Mouse (Mus musculus): ENCODE results near the gene Wscd2. TPM values are rescaled to one million over a fixed set of nuclear protein-coding genes. Genes with fewer than 3 reads are reported as not detected.

Wscd2 gene
- polyA plus RNA-seq, 1 experiment from 2014 or later, result 3.4 TPM

GRCm38 (mm10) chr5:113553402-113553897 is 63.3 kb downstream of the Wscd2 start:
- no peak for ATAC-seq
- H3K9ac ChIP-seq (ENCODE audit: low read length), result no peak overlapping the region
- H3K27me3 ChIP-seq (replicated peaks; ENCODE audit: control insufficient read depth, insufficient read depth, low read length), result no peaks in the 10 kb centered on the region; the same call in 1 of the 2 replicates
- WGBS, result 9% methylated on average over 9 of the region's 9 CpGs
- H3K4me3 ChIP-seq (ENCODE audit: low read depth, low read length), result no peak overlapping the region
- DNase-seq (ENCODE audit: low spot score), result peak; percentile 63
- no peaks in the 10 kb centered on the region for H3K36me3 ChIP-seq (ENCODE audit: control insufficient read depth, insufficient read depth, low read length)
- H3K4me2 ChIP-seq (ENCODE audit: low read length), result no peak overlapping the region
- no peaks in the 10 kb centered on the region for H3K9me3 ChIP-seq (replicated peaks; ENCODE audit: control insufficient read depth, low read length)
- H3K4me1 ChIP-seq (ENCODE audit: control insufficient read depth, insufficient read depth, low read length), result no peaks in the 10 kb centered on the region
- no peak overlapping the region for H3K27ac ChIP-seq (ENCODE audit: low read depth, low read length)

DNA sequence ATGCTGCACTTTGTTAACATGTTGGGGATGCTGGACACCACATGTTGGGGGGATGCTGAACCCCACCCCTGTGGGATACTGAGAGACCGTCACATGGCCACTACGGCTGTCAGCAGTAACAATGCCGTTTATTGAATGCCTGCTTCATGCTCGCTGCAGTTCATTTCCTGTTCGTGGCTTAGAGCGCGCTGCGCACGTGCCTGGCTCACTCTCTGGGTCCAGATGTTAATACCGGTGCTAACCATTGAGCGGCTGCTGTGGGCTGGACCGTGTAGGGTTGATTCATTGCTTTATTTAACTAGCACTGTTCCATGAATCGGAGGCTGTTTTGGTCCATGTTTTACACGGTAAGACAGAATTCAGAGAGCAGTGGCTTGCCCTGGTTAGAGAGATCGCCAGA is 64.0 kb downstream of the Wscd2 start:
- WGBS, result 77% methylated on average over 15 of the region's 15 CpGs
- Histone ChIP-seq H3K36me3 (ENCODE audit: control insufficient read depth, insufficient read depth, low read length) (no peaks in the 10 kb centered on the region), H3K9me3 (replicated peaks; ENCODE audit: control insufficient read depth, low read length) (no peaks in the 10 kb centered on the region), H3K4me3 (ENCODE audit: low read depth, low read length) (no peak overlapping the region), H3K4me2 (ENCODE audit: low read length) (no peak overlapping the region), H3K4me1 (ENCODE audit: control insufficient read depth, insufficient read depth, low read length) (no peaks in the 10 kb centered on the region), H3K27ac (ENCODE audit: low read depth, low read length) (no peak overlapping the region), H3K9ac (ENCODE audit: low read length) (no peak overlapping the region), H3K27me3 (replicated peaks; ENCODE audit: control insufficient read depth, insufficient read depth, low read length) (no peaks in the 10 kb centered on the region; the same call in 1 of the 2 replicates)
- ATAC-seq, result no peak
- DNase-seq (ENCODE audit: low spot score), result no peak

GRCm38 (mm10) chr5:113554571-113554970 is 64.4 kb downstream of the Wscd2 start:
- Histone ChIP-seq H3K27me3 (replicated peaks; ENCODE audit: control insufficient read depth, insufficient read depth, low read length) (no peaks in the 10 kb centered on the region; the same call in 1 of the 2 replicates), H3K36me3 (ENCODE audit: control insufficient read depth, insufficient read depth, low read length) (no peaks in the 10 kb centered on the region), H3K9me3 (replicated peaks; ENCODE audit: control insufficient read depth, low read length) (no peaks in the 10 kb centered on the region), H3K9ac (ENCODE audit: low read length) (no peak overlapping the region), H3K27ac (ENCODE audit: low read depth, low read length) (no peak overlapping the region), H3K4me2 (ENCODE audit: low read length) (no peak overlapping the region), H3K4me3 (ENCODE audit: low read depth, low read length) (no peak overlapping the region), H3K4me1 (ENCODE audit: control insufficient read depth, insufficient read depth, low read length) (no peaks in the 10 kb centered on the region)
- WGBS, result 85% methylated on average over 2 of the region's 2 CpGs
- DNase-seq (ENCODE audit: low spot score) (no peak), ATAC-seq (no peak)

- Histone ChIP-seq H3K36me3 (ENCODE audit: control insufficient read depth, insufficient read depth, low read length) (no peaks in the 10 kb centered on the region), H3K27me3 (replicated peaks; ENCODE audit: control insufficient read depth, insufficient read depth, low read length) (no peaks in the 10 kb centered on the region; the same call in 1 of the 2 replicates), H3K27ac (ENCODE audit: low read depth, low read length) (no peak overlapping the region), H3K9me3 (replicated peaks; ENCODE audit: control insufficient read depth, low read length) (no peaks in the 10 kb centered on the region), H3K9ac (ENCODE audit: low read length) (no peak overlapping the region), H3K4me1 (ENCODE audit: control insufficient read depth, insufficient read depth, low read length) (no peaks in the 10 kb centered on the region), H3K4me2 (ENCODE audit: low read length) (no peak overlapping the region), H3K4me3 (ENCODE audit: low read depth, low read length) (no peak overlapping the region)
- ATAC-seq (no peak), DNase-seq (ENCODE audit: low spot score) (no peak)
- WGBS, result 61% methylated on average over 2 of the region's 2 CpGs
These were observed 65.6 kb downstream of the Wscd2 start for GRCm38 (mm10) chr5:113555684-113556083.

- H3K9me3 ChIP-seq (replicated peaks; ENCODE audit: control insufficient read depth, low read length), result no peaks in the 10 kb centered on the region
- no peak overlapping the region for H3K4me2 ChIP-seq (ENCODE audit: low read length)
- H3K27ac ChIP-seq (ENCODE audit: low read depth, low read length), result no peak overlapping the region
- no peak overlapping the region for H3K9ac ChIP-seq (ENCODE audit: low read length)
- H3K4me3 ChIP-seq (ENCODE audit: low read depth, low read length), result no peak overlapping the region
- no peaks in the 10 kb centered on the region for H3K27me3 ChIP-seq (replicated peaks; ENCODE audit: control insufficient read depth, insufficient read depth, low read length)
- no peaks in the 10 kb centered on the region for H3K36me3 ChIP-seq (ENCODE audit: control insufficient read depth, insufficient read depth, low read length)
- no peak for ATAC-seq
- 87% methylated on average over 8 of the region's 8 CpGs for WGBS
- no peak for DNase-seq (ENCODE audit: low spot score)
- no peaks in the 10 kb centered on the region for H3K4me1 ChIP-seq (ENCODE audit: control insufficient read depth, insufficient read depth, low read length)
These were observed 67.9 kb downstream of the Wscd2 start for GRCm38 (mm10) chr5:113558065-113558464.

DNA sequence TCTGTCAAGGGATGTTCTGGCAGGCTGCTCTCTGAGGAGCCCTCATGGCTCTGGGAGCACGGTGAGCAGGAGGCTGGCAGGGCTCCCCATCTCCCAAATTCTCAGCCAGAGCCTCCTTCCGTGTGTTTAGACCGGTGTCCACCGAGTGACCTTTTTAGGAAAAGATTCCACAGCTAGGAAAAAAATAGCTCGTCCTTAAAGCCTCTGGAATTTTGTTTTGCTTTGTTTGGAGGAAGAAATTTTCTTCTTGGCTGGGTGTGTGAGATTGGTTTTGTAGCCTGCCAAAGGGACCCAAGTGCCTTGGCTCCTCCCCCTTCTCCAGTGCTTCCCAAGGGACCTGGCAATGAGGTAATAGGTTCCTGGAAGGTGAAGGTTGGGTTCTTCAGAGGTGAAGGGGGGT is 69.5 kb downstream of the Wscd2 start:
- DNase-seq (ENCODE audit: low spot score) (no peak), ATAC-seq (no peak)
- Histone ChIP-seq H3K27ac (ENCODE audit: low read depth, low read length) (no peak overlapping the region), H3K4me1 (ENCODE audit: control insufficient read depth, insufficient read depth, low read length) (no peaks in the 10 kb centered on the region), H3K4me2 (ENCODE audit: low read length) (no peak overlapping the region), H3K36me3 (ENCODE audit: control insufficient read depth, insufficient read depth, low read length) (no peaks in the 10 kb centered on the region), H3K9me3 (replicated peaks; ENCODE audit: control insufficient read depth, low read length) (no peaks in the 10 kb centered on the region), H3K9ac (ENCODE audit: low read length) (no peak overlapping the region), H3K4me3 (ENCODE audit: low read depth, low read length) (no peak overlapping the region), H3K27me3 (replicated peaks; ENCODE audit: control insufficient read depth, insufficient read depth, low read length) (no peaks in the 10 kb centered on the region)
- 88% methylated on average over 5 of the region's 5 CpGs for WGBS

GRCm38 (mm10) chr5:113564463-113564862 is 74.3 kb downstream of the Wscd2 start:
- Histone ChIP-seq H3K9ac (ENCODE audit: low read length) (no peak overlapping the region), H3K9me3 (replicated peaks; ENCODE audit: control insufficient read depth, low read length) (no peaks in the 10 kb centered on the region), H3K4me3 (ENCODE audit: low read depth, low read length) (no peak overlapping the region), H3K27me3 (replicated peaks; ENCODE audit: control insufficient read depth, insufficient read depth, low read length) (no peaks in the 10 kb centered on the region), H3K4me2 (ENCODE audit: low read length) (no peak overlapping the region), H3K4me1 (ENCODE audit: control insufficient read depth, insufficient read depth, low read length) (no peaks in the 10 kb centered on the region), H3K27ac (ENCODE audit: low read depth, low read length) (no peak overlapping the region), H3K36me3 (ENCODE audit: control insufficient read depth, insufficient read depth, low read length) (no peaks in the 10 kb centered on the region)
- WGBS, result 29% methylated on average over 4 of the region's 4 CpGs
- DNase-seq (ENCODE audit: low spot score) (no peak), ATAC-seq (no peak)

- H3K4me2 ChIP-seq (ENCODE audit: low read length), result no peak overlapping the region
- 74% methylated on average over 10 of the region's 10 CpGs for WGBS
- no peak overlapping the region for H3K4me3 ChIP-seq (ENCODE audit: low read depth, low read length)
These were observed 75.1 kb downstream of the Wscd2 start for GRCm38 (mm10) chr5:113565101-113565854.

GRCm38 (mm10) chr5:113565858-113566257 is 75.7 kb downstream of the Wscd2 start:
- Histone ChIP-seq H3K27ac (ENCODE audit: low read depth, low read length) (no peak overlapping the region), H3K4me2 (ENCODE audit: low read length) (no peak overlapping the region), H3K4me1 (ENCODE audit: control insufficient read depth, insufficient read depth, low read length) (no peaks in the 10 kb centered on the region), H3K36me3 (ENCODE audit: control insufficient read depth, insufficient read depth, low read length) (no peaks in the 10 kb centered on the region), H3K9ac (ENCODE audit: low read length) (no peak overlapping the region), H3K27me3 (replicated peaks; ENCODE audit: control insufficient read depth, insufficient read depth, low read length) (no peaks in the 10 kb centered on the region), H3K9me3 (replicated peaks; ENCODE audit: control insufficient read depth, low read length) (no peaks in the 10 kb centered on the region), H3K4me3 (ENCODE audit: low read depth, low read length) (no peak overlapping the region)
- DNase-seq (ENCODE audit: low spot score) (no peak), ATAC-seq (no peak)
- 77% methylated on average over 12 of the region's 12 CpGs for WGBS

More at GRCm38 (mm10) chr5:113565101-113565854, 75.1 kb downstream of the Wscd2 start:
- H3K36me3 ChIP-seq (ENCODE audit: control insufficient read depth, insufficient read depth, low read length), result no peaks in the 10 kb centered on the region
- no peak overlapping the region for H3K27ac ChIP-seq (ENCODE audit: low read depth, low read length)
- ATAC-seq (no peak), DNase-seq (ENCODE audit: low spot score) (no peak)
- no peaks in the 10 kb centered on the region for H3K27me3 ChIP-seq (replicated peaks; ENCODE audit: control insufficient read depth, insufficient read depth, low read length)
- H3K9ac ChIP-seq (ENCODE audit: low read length), result no peak overlapping the region
- H3K4me1 ChIP-seq (ENCODE audit: control insufficient read depth, insufficient read depth, low read length), result no peaks in the 10 kb centered on the region
- H3K9me3 ChIP-seq (replicated peaks; ENCODE audit: control insufficient read depth, low read length), result no peaks in the 10 kb centered on the region
